Mouse (Mus musculus) brown adipose tissue, adult 24 weeks (tissue): ENCODE results near the gene Odf3l2. TPM values are rescaled to one million over a fixed set of nuclear protein-coding genes. Genes with fewer than 3 reads are reported as not detected.
A peak's percentile ranks its signal among the peaks of the same experiment; 100 is the strongest.

ENCODE experiments used
- H3K27ac ChIP-seq: fragments of 200-500 bp; replicated peaks from 2 replicates; pipeline ENCODE4 v1.5.1; 2012; ENCODE audit warnings: low read depth, mild to moderate bottlenecking, low read length
- H3K4me1 ChIP-seq: fragments of 200-500 bp; 2 replicates; pipeline ENCODE4 v1.6.1; 2012; ENCODE audit warnings: low read length, mixed read lengths; ENCODE audit not compliant: control insufficient read depth, insufficient read depth, insufficient read length
- H3K4me3 ChIP-seq: fragments of 200-500 bp; 2 replicates; pipeline ENCODE4 v1.5.1; 2012; ENCODE audit warnings: low read depth, mild to moderate bottlenecking, low read length, moderate library complexity; ENCODE audit not compliant: insufficient read depth
- polyA plus RNA-seq: library from polyadenylated mRNA; stranded (reverse); fragments of >200 nt; gene quantifications from 2 replicates; pipeline ENCODE4 v1.2.4, GENCODE M21; 2012; ENCODE audit not compliant: missing spikeins, insufficient read depth, insufficient read length

Odf3l2 gene
- 1.2 TPM in 1 of 2 replicates, not detected in the other for polyA plus RNA-seq

DNA sequence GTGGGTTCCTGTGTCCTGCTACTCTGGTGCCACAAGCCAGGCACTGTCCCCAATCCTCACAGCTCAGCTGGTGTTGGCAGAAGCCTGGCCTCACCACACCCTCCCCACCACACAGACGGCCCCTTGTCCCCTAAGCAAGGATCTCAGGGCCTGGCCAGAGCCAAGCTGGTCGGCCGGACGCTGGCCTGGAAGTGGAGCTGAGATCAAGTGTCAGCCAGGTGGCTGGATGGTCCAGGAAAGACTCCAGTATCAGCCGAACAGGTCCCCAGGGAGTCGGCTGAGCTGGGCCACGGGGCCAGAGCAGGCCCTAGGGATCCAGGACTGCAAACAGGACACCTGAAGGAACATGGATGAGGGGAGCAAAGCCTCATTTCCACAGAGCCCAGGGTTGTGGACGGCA, at the start of gene Odf3l2:
Odf3l2 (minus strand) TSS at position 28 of the 400 bp plus-strand sequence.
- Histone ChIP-seq H3K27ac (no peak within 1 kb of the TSS), H3K4me1 (no peaks in the 10 kb centered on the region), H3K4me3 (no peak within 1 kb of the TSS)

- Histone ChIP-seq H3K4me3 (no peak overlapping the region), H3K4me1 (no peaks in the 10 kb centered on the region), H3K27ac (no peak overlapping the region)
Observed at GRCm38 (mm10) chr10:79694379-79694655, 48.8 kb upstream of the Odf3l2 start.

GRCm38 (mm10) chr10:79693580-79694378, 48.2 kb upstream of the Odf3l2 start:
- H3K27ac ChIP-seq: no peak overlapping the region
- H3K4me1 ChIP-seq: no peaks in the 10 kb centered on the region
- H3K4me3 ChIP-seq: no peak overlapping the region

DNA sequence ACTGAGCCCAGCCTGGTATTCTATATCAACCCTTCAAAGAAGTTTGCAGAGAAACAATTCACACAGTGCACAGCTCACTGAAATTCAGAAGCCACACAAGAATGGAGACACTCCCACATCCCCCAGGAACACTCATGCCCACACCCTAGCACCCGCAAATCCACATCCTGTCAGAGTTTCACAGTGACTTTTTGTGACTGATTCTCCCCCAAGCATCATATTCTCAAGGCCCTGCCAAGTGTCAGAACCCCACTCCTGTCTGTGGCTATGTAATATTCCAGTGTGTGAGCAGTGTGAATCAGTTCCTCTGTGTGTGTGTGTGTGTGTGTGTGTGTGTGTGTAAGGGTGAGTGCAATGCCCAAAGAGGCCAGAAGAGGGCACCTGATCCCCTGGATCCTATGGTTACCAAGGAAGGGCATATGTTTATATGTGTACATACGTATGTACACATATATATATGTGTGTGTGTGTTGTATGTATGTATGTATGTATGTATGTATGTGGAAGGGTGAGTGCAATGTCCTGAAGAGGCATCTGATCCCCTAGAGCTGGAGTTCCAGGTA, 46.5 kb upstream of the Odf3l2 start:
- Histone ChIP-seq H3K4me1 (no peaks in the 10 kb centered on the region), H3K4me3 (no peak overlapping the region), H3K27ac (no peak overlapping the region)

GRCm38 (mm10) chr10:79689178-79689577, 43.6 kb upstream of the Odf3l2 start:
- H3K4me3 ChIP-seq: no peak overlapping the region

DNA sequence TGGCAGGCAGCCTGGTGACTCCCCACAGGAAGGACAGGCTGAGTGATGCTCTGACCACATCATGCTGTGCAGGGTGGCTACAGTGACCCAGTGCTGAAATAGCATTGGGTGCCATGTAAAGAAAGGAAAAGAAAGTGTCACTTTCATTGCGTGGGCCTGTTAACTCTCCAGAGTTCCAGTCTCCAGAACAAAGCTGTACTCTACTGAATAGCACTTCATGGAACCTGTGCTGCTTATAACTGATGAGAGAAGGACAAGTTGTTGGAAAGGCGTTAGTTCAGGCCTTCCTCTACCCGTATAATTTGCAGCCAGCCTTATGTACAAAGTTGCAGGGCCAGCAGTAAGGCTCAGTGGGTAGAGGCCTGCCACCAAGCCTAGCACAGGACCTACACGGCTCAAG, 43.2 kb upstream of the Odf3l2 start, which contains the start of gene Gzmm:
Gzmm (plus strand) TSS at position 301 of the 400 bp plus-strand sequence.
- no peak within 1 kb of the TSS for H3K27ac ChIP-seq
- no peak within 1 kb of the TSS for H3K4me3 ChIP-seq
- peaks cover 7% of the 10 kb centered on the region; the same call in 1 of the 2 replicates for H3K4me1 ChIP-seq

More at GRCm38 (mm10) chr10:79689178-79689577, 43.6 kb upstream of the Odf3l2 start:
- Histone ChIP-seq H3K4me1 (peaks cover 4% of the 10 kb centered on the region; the same call in 1 of the 2 replicates), H3K27ac (no peak overlapping the region)

GRCm38 (mm10) chr10:79687513-79687912, 42.0 kb upstream of the Odf3l2 start:
- H3K4me3 ChIP-seq: no peak overlapping the region
- no peak overlapping the region for H3K27ac ChIP-seq

DNA sequence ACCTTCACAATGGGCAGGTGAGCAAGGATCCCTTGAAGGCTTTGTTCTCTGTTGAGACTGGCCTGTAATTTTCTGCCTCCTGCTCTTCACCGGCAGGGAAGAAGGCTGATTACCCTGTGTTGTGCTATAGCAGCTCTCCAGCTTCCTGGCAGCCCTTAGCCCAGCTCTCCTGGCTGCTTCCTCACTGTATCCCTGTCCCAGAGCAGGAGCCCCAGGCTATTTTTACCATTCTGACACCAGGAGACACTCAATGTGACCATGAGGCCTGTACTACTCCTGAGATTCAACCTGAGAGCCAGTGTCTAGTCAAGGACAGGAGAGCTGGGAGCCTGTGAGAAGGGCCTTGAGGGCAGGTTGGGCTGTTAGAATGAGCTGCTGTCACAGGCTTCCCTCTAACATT, 41.2 kb upstream of the Odf3l2 start:
- no peak overlapping the region for H3K4me3 ChIP-seq
- no peak overlapping the region for H3K27ac ChIP-seq
- H3K4me1 ChIP-seq: peaks cover 8% of the 10 kb centered on the region; the same call in 1 of the 2 replicates

More at GRCm38 (mm10) chr10:79687513-79687912, 42.0 kb upstream of the Odf3l2 start:
- H3K4me1 ChIP-seq: peaks cover 8% of the 10 kb centered on the region; the same call in 1 of the 2 replicates

- Histone ChIP-seq H3K4me3 (no peak overlapping the region), H3K4me1 (peaks cover 8% of the 10 kb centered on the region; the same call in 1 of the 2 replicates), H3K27ac (no peak overlapping the region)
Observed at GRCm38 (mm10) chr10:79686219-79686618, 40.7 kb upstream of the Odf3l2 start.

DNA sequence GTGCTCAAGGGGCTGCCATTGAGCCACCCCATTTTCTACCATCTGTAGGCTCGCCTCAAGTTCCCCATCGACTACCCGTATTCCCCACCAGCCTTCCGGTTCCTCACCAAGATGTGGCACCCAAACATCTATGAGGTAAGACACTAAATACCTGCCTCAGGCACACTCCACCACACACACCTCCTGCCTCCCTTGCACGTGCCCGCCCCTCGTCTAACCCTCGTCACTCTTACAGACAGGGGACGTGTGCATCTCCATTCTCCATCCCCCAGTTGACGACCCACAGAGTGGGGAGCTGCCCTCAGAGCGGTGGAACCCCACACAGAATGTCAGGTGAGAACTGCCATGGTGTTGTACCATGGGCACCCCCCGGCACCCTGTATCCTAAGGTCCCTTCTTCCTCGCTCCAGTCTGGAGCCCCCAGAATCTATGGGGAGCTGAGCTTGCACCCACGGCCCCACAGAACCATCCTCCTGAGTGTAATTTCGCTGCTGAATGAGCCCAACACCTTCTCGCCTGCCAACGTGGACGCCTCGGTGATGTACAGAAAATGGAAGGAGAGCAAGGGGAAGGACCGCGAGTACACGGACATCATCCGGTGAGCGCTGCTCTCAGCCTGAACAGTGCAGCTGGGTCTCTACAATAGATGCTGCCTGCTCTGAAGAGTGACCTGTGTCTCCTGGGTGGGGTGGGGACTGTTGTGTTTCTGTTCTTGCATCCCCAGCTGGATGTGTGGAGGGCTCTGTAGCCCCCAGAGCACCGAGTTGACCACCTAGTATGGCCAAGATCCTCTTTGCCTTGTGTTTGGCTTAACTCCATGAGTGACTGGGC, 39.4 kb upstream of the Odf3l2 start:
- Histone ChIP-seq H3K4me1 (peaks cover 11% of the 10 kb centered on the region; the same call in 1 of the 2 replicates), H3K27ac (peak overlapping the region; percentile 97), H3K4me3 (no peak overlapping the region)

DNA sequence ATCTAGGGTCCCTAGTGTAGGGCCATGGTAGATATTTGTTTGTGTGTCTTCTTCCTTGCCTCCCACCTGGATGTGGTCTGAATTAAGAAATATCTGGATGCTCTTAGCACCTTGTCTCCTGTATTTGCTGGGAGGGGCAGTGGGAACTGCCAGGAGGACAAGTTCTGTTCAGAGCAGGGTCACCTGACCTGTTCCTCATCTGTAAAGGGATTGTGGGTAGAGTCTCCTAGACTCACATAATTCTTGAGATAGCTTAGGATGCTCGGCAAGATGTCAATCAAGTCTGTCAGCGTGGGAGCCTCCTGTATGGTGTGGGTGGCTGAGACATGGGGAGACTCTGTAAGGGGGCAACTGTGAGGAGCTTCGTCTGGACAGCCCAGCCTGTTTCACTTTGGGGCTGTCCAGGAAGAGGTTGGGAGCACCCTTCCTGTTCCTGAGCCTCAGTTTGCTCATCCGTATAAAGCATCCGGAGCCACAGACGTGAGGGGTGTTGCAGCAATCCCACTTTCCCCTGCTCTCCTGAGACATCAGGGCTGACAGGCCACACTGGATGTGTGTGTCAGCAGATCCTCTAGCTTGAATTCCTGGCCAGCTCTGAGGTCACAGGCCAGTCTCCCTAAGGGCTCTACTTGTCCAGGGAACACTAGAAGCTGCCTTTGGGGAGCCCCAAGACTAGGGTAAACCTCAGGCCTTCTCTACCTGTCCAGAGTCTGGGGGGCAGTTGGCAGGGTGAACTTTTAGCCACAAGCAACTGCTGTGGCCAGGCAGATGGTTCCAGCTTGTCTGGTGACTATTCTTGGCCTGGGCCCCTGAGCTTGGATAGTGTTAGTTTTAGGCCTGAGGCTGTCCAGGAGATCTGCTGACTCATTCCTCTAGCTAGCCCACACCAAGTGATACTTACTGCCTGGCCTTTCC, 38.4 kb upstream of the Odf3l2 start:
- peak overlapping the region; percentile 97 for H3K27ac ChIP-seq
- peaks cover 11% of the 10 kb centered on the region; the same call in 1 of the 2 replicates for H3K4me1 ChIP-seq
- peak overlapping the region; percentile 94 for H3K4me3 ChIP-seq

DNA sequence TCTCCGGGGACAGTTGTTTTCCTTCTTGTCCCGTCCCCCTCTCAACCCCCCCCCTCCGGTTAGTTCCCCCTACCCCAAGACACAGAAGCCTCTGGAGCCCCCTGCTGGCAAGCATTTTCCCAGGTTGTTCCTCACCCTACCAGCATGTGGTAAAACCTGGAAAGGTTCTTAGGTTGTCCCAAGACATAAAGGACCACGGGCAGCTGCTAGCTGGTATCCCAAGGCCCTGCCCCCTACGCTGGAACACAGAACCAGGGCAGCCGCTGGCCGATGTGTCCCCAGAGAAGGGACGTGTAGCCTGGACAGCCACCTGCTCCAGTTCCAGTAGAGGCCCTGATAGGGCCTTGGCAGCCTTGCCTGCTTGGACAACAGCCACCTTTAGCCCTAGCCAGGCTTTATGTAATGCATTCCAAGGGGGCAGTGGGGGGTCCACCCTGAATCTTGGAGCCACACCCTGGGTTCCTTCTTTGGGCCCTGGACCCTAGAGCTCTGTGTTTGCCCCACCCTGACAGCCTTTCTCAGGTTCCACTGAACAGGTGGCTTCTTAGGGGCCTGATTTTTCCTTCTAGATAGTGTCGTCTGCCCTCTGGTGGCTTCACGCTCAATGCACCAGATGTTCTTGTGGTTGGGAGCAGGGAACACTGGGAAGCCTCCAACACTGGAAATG, 37.5 kb upstream of the Odf3l2 start:
- peak overlapping the region; percentile 97 for H3K27ac ChIP-seq
- peak overlapping the region; percentile 94 for H3K4me3 ChIP-seq
- H3K4me1 ChIP-seq: peaks cover 11% of the 10 kb centered on the region; the same call in 1 of the 2 replicates

GRCm38 (mm10) chr10:79682551-79682915, 37.0 kb upstream of the Odf3l2 start:
- peak overlapping the region; percentile 94 for H3K4me3 ChIP-seq
- peaks cover 11% of the 10 kb centered on the region; the same call in 1 of the 2 replicates for H3K4me1 ChIP-seq
- peak overlapping the region; percentile 97 for H3K27ac ChIP-seq
